Mouse (Mus musculus): Measurements from ENCODE around the gene Iqgap2. TPM values are rescaled to one million over a fixed set of nuclear protein-coding genes. Genes with fewer than 3 reads are reported as not detected.

Gene Iqgap2
- polyA plus RNA-seq, 1 experiment from 2014 or later = 16.6 TPM

GRCm38 (mm10) chr13:95696654-95697163, 195.0 kb downstream of the Iqgap2 start, which contains the start of gene F2rl2:
Gene F2rl2 (plus strand): TSS chr13:95696853.
- H3K36me3 ChIP-seq = no peaks in the 10 kb centered on the region; the same call in 1 of the 2 replicates
- H3K4me2 ChIP-seq (replicated peaks) = no peak within 1 kb of the TSS
- 68% methylated on average over 4 of the region's 4 CpGs for WGBS
- H3K4me1 ChIP-seq = 0 out of 2 replicates have a peak, but pooled peaks cover 2% of the 10 kb centered on the region
- H3K27ac ChIP-seq = no peak within 1 kb of the TSS
- no peak within 1 kb of the TSS for H3K9ac ChIP-seq
- no peaks in the 10 kb centered on the region for H3K9me3 ChIP-seq
- ATAC-seq (ENCODE audit: insufficient number of reproducible peaks, insufficient read depth, low FRiP score, low TSS enrichment) = no peak
- no peak within 1 kb of the TSS for H3K4me3 ChIP-seq
- H3K27me3 ChIP-seq = no peaks in the 10 kb centered on the region

DNA sequence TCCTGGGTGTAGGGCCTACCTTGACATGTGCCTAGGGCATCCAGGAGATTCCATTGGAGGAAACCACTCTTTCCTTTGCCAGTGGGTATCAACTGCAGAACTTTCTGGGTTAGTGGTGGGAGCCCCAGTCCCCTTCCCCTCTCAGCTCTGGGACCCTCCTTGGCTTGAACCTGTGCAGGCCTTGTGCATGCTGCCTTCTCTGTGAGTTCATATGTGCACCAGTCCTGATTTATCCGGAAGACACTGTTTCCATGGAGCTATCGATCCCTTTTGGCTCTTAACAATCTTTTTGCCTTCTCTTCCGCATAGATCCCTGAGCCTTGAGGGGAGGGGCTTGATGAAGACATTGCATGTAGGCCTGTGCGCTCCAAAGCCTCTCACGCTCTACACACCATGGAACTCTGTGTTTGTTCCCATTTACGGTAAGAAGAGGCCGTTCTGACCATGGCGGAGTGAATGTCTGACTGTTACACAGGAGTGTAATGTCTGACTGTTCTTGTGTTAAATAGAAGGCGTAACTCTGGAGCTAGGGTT, 195.5 kb downstream of the Iqgap2 start:
- Histone ChIP-seq H3K27ac (no peak overlapping the region), H3K9ac (no peak overlapping the region), H3K4me1 (0 out of 2 replicates have a peak, but pooled peaks cover 2% of the 10 kb centered on the region), H3K9me3 (no peaks in the 10 kb centered on the region), H3K4me3 (no peak overlapping the region), H3K36me3 (no peaks in the 10 kb centered on the region), H3K4me2 (replicated peaks) (no peak overlapping the region), H3K27me3 (no peaks in the 10 kb centered on the region)
- 94% methylated on average over 9 of the region's 9 CpGs for WGBS
- ATAC-seq (ENCODE audit: insufficient number of reproducible peaks, insufficient read depth, low FRiP score, low TSS enrichment) = no peak

- Histone ChIP-seq H3K4me3 (no peak overlapping the region), H3K4me2 (replicated peaks) (no peak overlapping the region), H3K27me3 (no peaks in the 10 kb centered on the region), H3K9ac (no peak overlapping the region), H3K36me3 (no peaks in the 10 kb centered on the region), H3K9me3 (no peaks in the 10 kb centered on the region), H3K4me1 (0 out of 2 replicates have a peak, but pooled peaks cover 2% of the 10 kb centered on the region), H3K27ac (no peak overlapping the region)
- 73% methylated on average over 8 of the region's 8 CpGs for WGBS
- no peak for ATAC-seq (ENCODE audit: insufficient number of reproducible peaks, insufficient read depth, low FRiP score, low TSS enrichment)
Observed at GRCm38 (mm10) chr13:95692201-95692600, 199.5 kb downstream of the Iqgap2 start.

DNA sequence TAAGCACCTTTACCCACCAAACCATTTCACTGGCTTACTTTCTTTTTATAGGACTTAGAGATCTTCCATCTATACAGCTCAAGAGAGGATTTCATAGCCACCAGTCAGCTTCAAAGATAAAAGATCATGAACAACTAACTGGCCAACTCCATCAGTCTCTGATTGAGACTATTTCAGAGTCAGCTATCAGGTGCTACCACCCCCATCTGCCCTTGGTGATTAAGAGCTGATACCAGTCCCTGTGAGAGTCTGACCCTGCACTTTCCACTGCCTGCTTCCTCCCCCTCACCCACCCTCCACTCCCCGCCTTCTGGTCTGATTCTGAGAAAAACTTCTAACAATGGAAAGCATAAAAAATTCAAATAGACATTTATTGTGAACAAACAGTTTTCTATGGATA, 203.1 kb downstream of the Iqgap2 start:
- no peak overlapping the region for H3K4me3 ChIP-seq
- no peaks in the 10 kb centered on the region for H3K9me3 ChIP-seq
- 84% methylated on average over 1 of the region's 1 CpGs for WGBS

DNA sequence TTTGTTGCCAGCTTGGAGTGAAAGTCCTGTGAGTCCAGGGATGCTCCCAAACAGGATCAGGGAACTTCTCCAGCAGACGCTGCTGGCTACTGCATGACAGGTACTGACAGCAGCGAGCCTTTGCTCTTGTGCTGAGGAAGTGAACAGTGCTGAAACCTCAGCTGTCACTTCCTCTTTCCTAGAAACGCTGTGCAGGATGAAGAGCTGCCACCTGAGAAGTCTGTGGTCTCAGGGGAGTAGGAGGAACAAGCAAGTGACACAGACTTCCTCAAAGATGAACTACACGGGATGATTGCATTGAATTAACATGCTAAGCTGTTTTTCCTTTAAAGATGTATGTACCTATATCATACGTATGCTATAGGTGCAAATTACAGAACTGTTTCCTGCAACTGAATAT, 206.0 kb downstream of the Iqgap2 start:
- Histone ChIP-seq H3K4me3 (no peak overlapping the region), H3K9ac (no peak overlapping the region), H3K27ac (no peak overlapping the region), H3K9me3 (no peaks in the 10 kb centered on the region), H3K36me3 (peaks cover 7% of the 10 kb centered on the region; the same call in 1 of the 2 replicates), H3K4me1 (no peaks in the 10 kb centered on the region), H3K4me2 (replicated peaks) (no peak overlapping the region), H3K27me3 (no peaks in the 10 kb centered on the region)
- WGBS = 65% methylated on average over 5 of the region's 5 CpGs
- no peak for ATAC-seq (ENCODE audit: insufficient number of reproducible peaks, insufficient read depth, low FRiP score, low TSS enrichment)

More for the DNA sequence above, 203.1 kb downstream of the Iqgap2 start:
- Histone ChIP-seq H3K4me2 (replicated peaks) (no peak overlapping the region), H3K27me3 (no peaks in the 10 kb centered on the region), H3K36me3 (no peaks in the 10 kb centered on the region), H3K9ac (no peak overlapping the region), H3K27ac (no peak overlapping the region), H3K4me1 (0 out of 2 replicates have a peak, but pooled peaks cover 2% of the 10 kb centered on the region)
- no peak for ATAC-seq (ENCODE audit: insufficient number of reproducible peaks, insufficient read depth, low FRiP score, low TSS enrichment)

DNA sequence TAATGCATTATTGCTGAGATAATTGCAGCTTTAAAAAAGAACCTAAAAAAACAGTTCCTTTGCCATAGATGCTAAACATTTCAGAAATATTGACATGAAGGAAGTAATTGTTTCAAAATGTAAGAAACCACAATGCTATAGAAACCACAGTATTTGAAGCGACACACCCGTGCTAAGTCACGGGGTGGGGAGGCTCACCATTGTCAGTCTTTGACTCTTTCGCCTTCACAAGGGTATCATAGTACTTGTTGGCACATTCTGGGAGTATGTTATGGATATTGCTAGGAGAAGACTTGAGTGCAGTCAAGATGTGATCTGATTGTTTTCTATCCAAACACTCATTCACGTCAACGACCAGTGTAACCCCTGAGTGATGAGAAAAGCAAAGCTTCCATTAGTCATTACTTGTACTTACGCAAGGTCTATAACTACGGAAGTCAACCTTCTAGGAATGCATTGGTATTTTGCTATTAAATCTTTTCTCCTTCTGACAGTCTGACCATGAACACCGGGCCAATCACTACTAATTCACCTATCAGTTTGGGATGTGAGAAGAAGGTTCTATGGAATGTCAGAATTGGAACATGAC, 207.0 kb downstream of the Iqgap2 start:
- WGBS = 90% methylated on average over 9 of the region's 9 CpGs
- Histone ChIP-seq H3K9ac (no peak overlapping the region), H3K4me1 (no peaks in the 10 kb centered on the region), H3K9me3 (no peaks in the 10 kb centered on the region), H3K27ac (no peak overlapping the region), H3K4me2 (replicated peaks) (no peak overlapping the region), H3K36me3 (peaks cover 7% of the 10 kb centered on the region; the same call in 1 of the 2 replicates), H3K4me3 (no peak overlapping the region), H3K27me3 (no peaks in the 10 kb centered on the region)
- no peak for ATAC-seq (ENCODE audit: insufficient number of reproducible peaks, insufficient read depth, low FRiP score, low TSS enrichment)

DNA sequence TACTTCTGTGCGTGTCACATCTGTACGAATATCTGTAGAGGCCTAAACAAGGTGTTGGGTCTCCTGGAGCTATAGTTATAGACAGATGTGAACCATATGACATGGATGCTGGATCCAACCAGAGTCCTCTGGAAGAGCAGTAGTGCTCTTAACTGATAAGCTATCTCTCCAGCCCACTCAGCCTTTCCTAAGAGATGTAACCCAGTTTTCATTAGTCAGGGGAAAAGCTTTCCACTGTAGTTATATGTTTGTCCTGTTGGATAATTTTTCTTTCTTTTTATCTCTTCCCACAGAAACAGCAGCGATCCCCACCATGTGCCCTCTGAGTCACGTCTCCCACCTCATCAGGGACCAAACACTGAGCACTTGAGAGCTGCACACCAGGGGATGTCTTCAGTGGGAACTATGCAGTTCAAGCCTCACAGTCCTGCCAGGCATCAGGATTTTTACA, 212.2 kb downstream of the Iqgap2 start:
- no peaks in the 10 kb centered on the region for H3K9me3 ChIP-seq
- WGBS = 86% methylated on average over 4 of the region's 4 CpGs
- H3K27ac ChIP-seq = no peak overlapping the region
- H3K4me2 ChIP-seq (replicated peaks) = no peak overlapping the region
- H3K27me3 ChIP-seq = no peaks in the 10 kb centered on the region
- H3K4me1 ChIP-seq = no peaks in the 10 kb centered on the region
- no peak overlapping the region for H3K4me3 ChIP-seq
- H3K36me3 ChIP-seq = peaks cover 7% of the 10 kb centered on the region; the same call in 1 of the 2 replicates
- ATAC-seq (ENCODE audit: insufficient number of reproducible peaks, insufficient read depth, low FRiP score, low TSS enrichment) = no peak
- H3K9ac ChIP-seq = no peak overlapping the region

- Histone ChIP-seq H3K36me3 (peaks cover 7% of the 10 kb centered on the region; the same call in 1 of the 2 replicates), H3K27me3 (no peaks in the 10 kb centered on the region), H3K4me3 (no peak overlapping the region), H3K9ac (no peak overlapping the region), H3K4me2 (replicated peaks) (no peak overlapping the region), H3K27ac (no peak overlapping the region), H3K4me1 (no peaks in the 10 kb centered on the region), H3K9me3 (no peaks in the 10 kb centered on the region)
- 81% methylated on average over 5 of the region's 5 CpGs for WGBS
- ATAC-seq (ENCODE audit: insufficient number of reproducible peaks, insufficient read depth, low FRiP score, low TSS enrichment) = no peak
Observed at GRCm38 (mm10) chr13:95679078-95679477, 212.6 kb downstream of the Iqgap2 start.

DNA sequence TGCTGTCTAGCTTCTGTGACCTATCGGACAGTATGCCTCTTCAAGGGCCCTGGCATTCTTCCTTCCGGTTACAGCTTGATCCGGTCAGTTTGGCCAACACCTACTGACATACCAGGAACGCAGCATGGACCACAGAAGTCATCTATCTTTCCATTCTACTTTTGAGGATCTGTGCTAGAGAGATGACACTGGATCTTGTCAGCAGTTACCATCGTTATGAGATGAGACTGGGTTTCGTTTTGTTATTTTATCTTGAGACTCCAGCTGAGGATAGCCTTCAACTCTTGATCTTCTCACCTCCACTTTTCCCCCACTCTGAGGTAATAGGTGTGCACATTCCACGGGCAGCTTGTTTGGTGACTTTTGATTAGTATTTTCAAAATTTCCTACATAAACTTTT, 219.3 kb downstream of the Iqgap2 start:
- 93% methylated on average over 7 of the region's 7 CpGs for WGBS
- ATAC-seq (ENCODE audit: insufficient number of reproducible peaks, insufficient read depth, low FRiP score, low TSS enrichment) = no peak
- no peaks in the 10 kb centered on the region for H3K9me3 ChIP-seq
- H3K4me2 ChIP-seq (replicated peaks) = no peak overlapping the region
- no peaks in the 10 kb centered on the region for H3K4me1 ChIP-seq
- no peak overlapping the region for H3K4me3 ChIP-seq
- H3K9ac ChIP-seq = no peak overlapping the region
- no peak overlapping the region for H3K27ac ChIP-seq
- peaks cover 25% of the 10 kb centered on the region for H3K36me3 ChIP-seq
- no peaks in the 10 kb centered on the region for H3K27me3 ChIP-seq

DNA sequence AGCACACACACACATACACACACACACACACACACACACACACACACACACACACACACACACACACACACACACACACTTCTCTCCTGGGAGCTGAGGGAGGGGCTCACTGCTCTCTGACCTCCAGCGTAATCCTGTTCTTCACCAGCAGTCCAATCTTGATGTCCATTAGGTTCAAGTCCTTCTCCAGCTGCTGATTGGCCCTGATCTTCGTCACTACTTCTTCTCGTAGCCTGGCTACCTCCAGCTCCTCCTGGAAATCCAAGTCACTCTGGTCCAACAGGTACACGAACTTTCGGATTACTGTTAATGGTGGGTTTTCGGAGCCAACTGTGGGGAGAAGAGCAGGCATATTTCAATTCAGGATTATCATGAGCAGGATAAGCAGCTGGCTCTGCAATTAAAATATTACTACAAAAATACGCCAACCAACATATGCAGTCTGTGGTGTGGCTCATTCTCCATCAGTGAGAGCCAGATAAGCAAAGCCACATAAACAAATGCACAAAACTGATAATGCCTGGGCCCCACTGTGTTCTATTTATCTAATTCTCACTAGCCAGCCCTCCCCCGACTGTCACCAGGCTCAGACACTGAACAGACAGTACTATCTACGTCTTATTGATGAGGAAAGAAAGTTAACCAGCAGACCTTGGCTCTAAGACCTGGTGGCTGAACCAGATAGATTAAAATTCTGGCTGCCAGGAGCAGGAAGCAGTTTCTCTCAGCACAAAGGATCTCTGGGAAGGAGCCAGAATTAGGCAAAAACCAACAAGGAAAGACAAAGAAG, 220.4 kb downstream of the Iqgap2 start:
- H3K4me1 ChIP-seq = no peaks in the 10 kb centered on the region
- no peaks in the 10 kb centered on the region for H3K27me3 ChIP-seq
- WGBS = 85% methylated on average over 9 of the region's 9 CpGs
- H3K9me3 ChIP-seq = no peaks in the 10 kb centered on the region
- no peak overlapping the region for H3K9ac ChIP-seq
- no peak overlapping the region for H3K4me2 ChIP-seq (replicated peaks)
- H3K27ac ChIP-seq = no peak overlapping the region
- no peak for ATAC-seq (ENCODE audit: insufficient number of reproducible peaks, insufficient read depth, low FRiP score, low TSS enrichment)
- H3K4me3 ChIP-seq = no peak overlapping the region
- H3K36me3 ChIP-seq = peaks cover 25% of the 10 kb centered on the region

DNA sequence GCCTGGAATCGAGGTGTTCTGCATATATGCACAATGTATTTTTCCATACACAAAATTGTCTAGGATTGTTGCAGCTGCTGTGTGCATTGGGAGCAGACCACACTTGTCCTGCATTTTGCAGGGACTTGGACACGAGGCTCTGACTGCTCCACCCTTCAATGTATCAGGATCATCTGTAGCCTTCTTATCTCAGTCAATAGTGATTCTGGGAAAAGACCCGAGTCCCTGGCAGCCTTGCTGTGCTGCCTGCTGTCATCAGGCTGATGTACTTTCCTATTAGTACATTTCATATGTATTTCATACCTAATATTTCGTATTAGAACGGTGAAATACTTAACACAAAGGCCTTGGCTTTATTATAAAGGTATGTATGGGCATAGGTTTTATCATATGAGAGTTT, 221.2 kb downstream of the Iqgap2 start:
- 92% methylated on average over 5 of the region's 5 CpGs for WGBS
- H3K27me3 ChIP-seq = no peaks in the 10 kb centered on the region
- ATAC-seq (ENCODE audit: insufficient number of reproducible peaks, insufficient read depth, low FRiP score, low TSS enrichment) = no peak
- no peaks in the 10 kb centered on the region for H3K4me1 ChIP-seq
- H3K9ac ChIP-seq = no peak overlapping the region
- peaks cover 25% of the 10 kb centered on the region for H3K36me3 ChIP-seq
- no peaks in the 10 kb centered on the region for H3K9me3 ChIP-seq
- H3K4me2 ChIP-seq (replicated peaks) = no peak overlapping the region
- H3K27ac ChIP-seq = no peak overlapping the region
- H3K4me3 ChIP-seq = no peak overlapping the region

All from embryonic facial prominence, embryonic 12.5 days (tissue).